Mouse (Mus musculus): ENCODE measurements around the gene Recql. TPM values are rescaled to one million over a fixed set of nuclear protein-coding genes. Genes with fewer than 3 reads are reported as not detected.

Recql gene
- 1.9 TPM in 2 replicates for polyA plus RNA-seq (2012)

- no peak for TF ChIP-seq GATA1 (IDR thresholded peaks at IDR 0.05; ENCODE audit: low read length)
Observed at GRCm38 (mm10) chr6:142387011-142387754, at the start of gene Recql, which contains the start of gene Golt1b. Gene Recql, minus strand, starts transcription at chr6:142387087. Gene Golt1b, plus strand, starts transcription at chr6:142387221.

DNA sequence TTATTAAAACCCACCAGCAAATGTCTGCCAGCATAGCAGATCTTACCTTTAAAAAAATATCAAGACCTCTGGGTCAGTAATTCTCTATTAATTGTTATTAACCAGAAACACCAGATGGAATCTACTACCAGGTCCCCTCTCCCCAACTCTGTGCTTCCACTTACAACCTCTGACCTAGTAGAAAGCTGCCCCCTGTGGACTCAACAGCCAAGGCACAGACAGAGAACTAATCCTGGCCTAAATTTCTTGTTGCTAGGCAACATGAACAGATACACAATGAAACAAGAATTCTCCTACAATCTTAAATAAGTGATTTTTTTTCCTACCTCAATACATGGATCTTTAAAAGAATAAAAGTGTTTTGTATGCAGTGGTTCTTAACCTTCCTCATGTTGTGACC, 42.2 kb upstream of the Recql start:
- TF ChIP-seq GATA1 (IDR thresholded peaks at IDR 0.05; ENCODE audit: low read length) = no peak

GRCm38 (mm10) chr6:142424976-142425375, 38.1 kb upstream of the Recql start:
- no peak for TF ChIP-seq GATA1 (IDR thresholded peaks at IDR 0.05; ENCODE audit: low read length)

- TF ChIP-seq GATA1 (IDR thresholded peaks at IDR 0.05; ENCODE audit: low read length) = no peak
Observed at GRCm38 (mm10) chr6:142414597-142414996, 27.7 kb upstream of the Recql start.

GRCm38 (mm10) chr6:142413845-142414244, 27.0 kb upstream of the Recql start:
- no peak for TF ChIP-seq GATA1 (IDR thresholded peaks at IDR 0.05; ENCODE audit: low read length)

- no peak for TF ChIP-seq GATA1 (IDR thresholded peaks at IDR 0.05; ENCODE audit: low read length)
Observed at GRCm38 (mm10) chr6:142412906-142413491, 26.1 kb upstream of the Recql start, which contains the start of gene Spx. Gene Spx, plus strand, starts transcription at chr6:142413441.

DNA sequence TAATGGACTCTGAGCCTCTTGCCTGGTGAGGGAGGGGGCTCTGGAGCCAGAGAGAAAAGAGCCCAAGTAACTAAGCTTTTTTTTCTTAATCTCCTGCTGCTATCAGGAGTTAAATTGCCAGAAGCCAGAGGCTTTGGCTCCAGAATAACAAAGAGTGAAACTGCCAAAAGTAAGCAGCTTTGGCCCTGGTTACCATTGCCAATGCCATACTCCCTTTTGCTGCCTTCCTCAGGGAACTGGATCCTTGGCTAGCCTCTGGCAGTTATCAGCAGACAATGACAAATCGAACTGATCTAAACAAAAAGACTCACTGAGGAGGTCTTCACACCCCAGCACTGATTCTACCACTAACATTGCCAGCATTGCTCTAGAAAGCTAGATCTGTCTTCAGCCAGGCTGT, 24.3 kb upstream of the Recql start:
- TF ChIP-seq GATA1 (IDR thresholded peaks at IDR 0.05; ENCODE audit: low read length) = no peak

DNA sequence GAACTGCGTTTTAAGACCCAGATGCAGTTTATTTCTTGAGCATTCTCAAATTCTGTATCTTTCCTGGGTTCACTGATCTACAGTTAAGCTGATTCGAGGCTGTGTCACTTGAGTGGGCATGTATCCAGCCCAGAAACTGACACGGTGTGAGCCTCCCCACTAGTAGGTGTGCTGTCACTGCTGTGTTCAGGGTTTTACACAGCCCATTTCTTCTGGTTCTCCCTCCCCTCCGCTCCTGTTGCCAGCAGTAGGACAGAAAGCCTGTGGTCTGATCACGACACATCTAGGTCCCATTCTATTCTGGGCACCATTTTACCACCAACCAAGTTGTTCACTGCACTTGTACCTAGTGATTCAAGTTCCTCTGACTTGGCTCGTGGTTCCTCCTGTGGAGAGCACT, 8.9 kb upstream of the Recql start:
- no peak for TF ChIP-seq GATA1 (IDR thresholded peaks at IDR 0.05; ENCODE audit: low read length)

DNA sequence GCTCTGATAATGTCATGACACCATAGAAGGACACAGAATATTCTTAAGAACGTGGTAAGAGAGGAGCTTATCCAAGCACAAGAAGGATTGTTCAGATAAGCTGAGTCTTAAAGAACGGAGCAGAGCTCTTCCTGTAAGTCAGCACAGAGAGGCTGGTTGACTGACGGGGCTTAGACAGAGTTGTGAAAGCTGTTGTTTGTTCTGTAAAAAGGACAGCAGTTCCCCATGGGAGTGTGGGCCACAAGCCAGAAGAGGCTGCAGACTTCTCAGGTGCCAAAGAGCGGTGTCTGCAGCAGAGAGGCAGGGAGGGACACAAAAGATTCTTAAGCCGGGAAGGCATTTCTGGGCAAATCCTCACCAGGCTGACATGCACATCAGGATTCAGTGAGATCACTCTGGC, 7.8 kb upstream of the Recql start:
- TF ChIP-seq GATA1 (IDR thresholded peaks at IDR 0.05; ENCODE audit: low read length) = no peak

DNA sequence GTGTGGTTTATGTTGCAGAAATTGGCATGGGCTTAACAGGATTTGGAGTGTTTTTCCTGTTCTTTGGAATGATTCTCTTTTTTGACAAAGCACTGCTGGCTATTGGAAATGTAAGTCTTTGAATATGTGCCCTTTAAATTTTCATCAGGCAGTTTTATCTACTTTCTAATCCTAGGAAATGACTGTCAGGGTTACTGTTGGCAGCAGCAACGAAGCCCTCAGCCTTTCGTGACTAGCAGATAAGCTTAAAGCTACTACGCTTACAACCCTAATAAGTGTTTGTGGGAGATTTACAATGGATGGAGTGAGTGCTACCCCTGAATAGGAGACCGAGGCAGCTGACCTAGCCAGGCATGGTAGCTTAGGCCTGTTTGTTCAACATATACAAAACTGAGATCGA, 5.4 kb upstream of the Recql start:
- no peak for TF ChIP-seq GATA1 (IDR thresholded peaks at IDR 0.05; ENCODE audit: low read length)

GRCm38 (mm10) chr6:142389101-142389500, 2.2 kb upstream of the Recql start:
- no peak for TF ChIP-seq GATA1 (IDR thresholded peaks at IDR 0.05; ENCODE audit: low read length)

DNA sequence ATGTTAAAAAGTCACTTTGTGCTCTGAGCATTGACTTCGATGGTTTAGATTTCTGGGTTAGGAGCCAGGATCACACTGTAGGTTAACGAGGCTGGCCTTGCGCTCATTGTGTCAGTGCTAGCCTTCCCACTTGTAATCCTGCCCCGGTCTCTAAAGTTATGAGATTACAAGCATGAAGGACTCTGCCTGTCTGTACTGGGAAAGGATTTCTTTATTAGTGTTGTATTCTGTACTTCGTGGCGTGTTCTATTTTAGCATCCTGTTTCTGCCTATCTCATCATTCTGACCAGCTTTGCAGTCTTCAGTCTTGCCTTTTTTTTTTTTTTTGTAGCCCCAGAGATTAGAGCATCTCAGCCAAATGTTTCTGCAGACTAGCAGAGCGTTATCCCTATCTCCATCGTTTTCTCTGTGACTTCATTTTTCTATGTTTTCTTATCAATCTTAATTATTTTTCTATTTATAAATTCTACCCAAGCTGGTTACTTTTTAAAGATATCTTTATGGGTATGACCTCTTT, 926 bp upstream of the Recql start:
- no peak for TF ChIP-seq GATA1 (IDR thresholded peaks at IDR 0.05; ENCODE audit: low read length)

DNA sequence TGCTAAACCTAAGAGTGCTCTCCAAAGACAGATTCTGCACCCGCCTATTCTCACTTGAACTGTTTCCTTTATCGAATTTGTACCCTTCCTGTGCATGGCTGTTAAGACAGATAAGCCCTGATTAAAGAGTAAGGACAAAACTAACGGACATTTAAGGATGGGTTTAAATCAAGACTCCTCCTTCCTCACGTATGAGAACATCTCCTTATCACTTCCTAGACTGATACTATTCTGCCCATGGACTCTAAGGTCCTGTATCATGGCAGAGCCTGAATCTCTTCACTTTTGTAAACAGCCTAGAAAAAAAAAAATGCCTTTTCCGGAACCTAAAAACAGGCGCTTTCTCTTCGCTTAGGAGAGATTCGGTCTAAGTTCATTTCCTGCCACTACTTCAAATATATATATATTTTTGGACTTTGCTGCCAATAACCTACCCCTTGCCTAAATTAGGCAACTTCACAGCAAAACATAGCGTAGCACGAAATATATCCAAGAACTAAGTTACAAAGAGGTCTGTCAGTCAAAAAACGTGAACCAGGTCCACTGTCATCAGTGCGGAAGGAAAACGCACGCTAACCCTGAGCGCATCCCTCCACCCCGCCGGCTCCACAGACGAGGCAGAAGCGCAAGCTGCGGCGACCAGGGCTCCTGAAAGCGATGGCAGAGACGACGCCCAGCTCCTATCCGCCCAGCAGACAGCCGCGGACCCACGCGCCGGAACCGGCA, 439 bp downstream of the Recql start:
- no peak for TF ChIP-seq GATA1 (IDR thresholded peaks at IDR 0.05; ENCODE audit: low read length)

DNA sequence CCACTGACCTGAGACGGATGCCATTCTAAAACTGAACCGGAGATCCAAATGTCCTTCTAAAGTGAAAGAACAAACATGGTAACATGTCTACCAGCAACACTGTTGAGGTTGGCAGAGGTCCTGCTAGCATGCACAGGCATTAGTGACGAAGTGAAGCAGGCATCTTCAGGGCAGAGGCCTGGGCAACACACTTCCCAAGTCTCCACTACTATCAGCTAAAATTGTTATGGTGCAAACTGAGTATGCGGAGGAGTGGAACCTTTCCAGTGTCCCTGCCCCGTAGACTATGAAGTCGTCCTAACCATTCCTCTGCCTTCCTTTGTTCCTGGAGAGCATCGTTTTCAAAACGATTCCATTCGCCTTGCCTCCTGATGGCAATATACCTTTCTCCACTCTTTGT, 2.4 kb downstream of the Recql start:
- no peak for TF ChIP-seq GATA1 (IDR thresholded peaks at IDR 0.05; ENCODE audit: low read length)

GRCm38 (mm10) chr6:142381615-142382014, 5.3 kb downstream of the Recql start:
- TF ChIP-seq GATA1 (IDR thresholded peaks at IDR 0.05; ENCODE audit: low read length) = no peak

DNA sequence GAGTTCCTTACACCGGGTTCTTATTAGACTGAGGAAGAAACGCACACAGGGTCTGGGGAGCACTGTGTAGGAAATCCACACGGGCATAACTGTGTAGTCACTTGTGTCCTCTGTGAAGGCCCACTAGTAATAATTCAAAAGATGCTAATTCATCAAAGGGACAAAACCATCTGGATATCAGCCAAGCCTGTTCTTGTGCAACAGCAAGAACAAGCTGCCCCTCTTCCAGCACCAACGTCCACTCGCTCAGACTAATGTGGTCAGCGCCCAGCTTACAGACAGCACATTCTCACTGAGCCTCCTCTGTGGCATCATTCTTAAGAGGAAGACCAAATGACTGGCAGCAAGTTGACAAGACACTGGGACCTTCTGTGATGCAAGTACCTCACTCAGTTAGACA, 6.9 kb downstream of the Recql start:
- no peak for TF ChIP-seq GATA1 (IDR thresholded peaks at IDR 0.05; ENCODE audit: low read length)

Data from G1E-ER4 (cell line).